Mouse (Mus musculus): ENCODE results near the gene Oxnad1. TPM values are rescaled to one million over a fixed set of nuclear protein-coding genes. Genes with fewer than 3 reads are reported as not detected.

Oxnad1 gene
- polyA plus RNA-seq, 1 experiment from 2014 or later = 29.8 TPM

- Histone ChIP-seq H3K4me3 (replicated peaks; ENCODE audit: low read length) (no peak overlapping the region), H3K27ac (ENCODE audit: low read length) (no peak overlapping the region), H3K36me3 (ENCODE audit: control insufficient read depth, insufficient read depth, low read length) (no peaks in the 10 kb centered on the region), H3K9ac (ENCODE audit: low read length) (no peak overlapping the region), H3K27me3 (ENCODE audit: control insufficient read depth, insufficient read depth, low read length) (no peaks in the 10 kb centered on the region), H3K9me3 (replicated peaks; ENCODE audit: control insufficient read depth, low read length) (no peaks in the 10 kb centered on the region), H3K4me1 (ENCODE audit: control insufficient read depth, insufficient read depth, low read length) (no peaks in the 10 kb centered on the region; the same call in 1 of the 2 replicates), H3K4me2 (ENCODE audit: low read depth, low read length) (no peak overlapping the region)
- WGBS = 93% methylated on average over 2 of the region's 2 CpGs
- no peak for ATAC-seq (ENCODE audit: insufficient read depth, low FRiP score)
These were observed 28.5 kb upstream of the Oxnad1 start for GRCm38 (mm10) chr14:32056675-32057074.

- H3K36me3 ChIP-seq (ENCODE audit: control insufficient read depth, insufficient read depth, low read length) = no peaks in the 10 kb centered on the region
- H3K4me3 ChIP-seq (replicated peaks; ENCODE audit: low read length) = no peak overlapping the region
- H3K4me2 ChIP-seq (ENCODE audit: low read depth, low read length) = no peak overlapping the region
- H3K4me1 ChIP-seq (ENCODE audit: control insufficient read depth, insufficient read depth, low read length) = no peaks in the 10 kb centered on the region; the same call in 1 of the 2 replicates
- ATAC-seq (ENCODE audit: insufficient read depth, low FRiP score) = no peak
- no peaks in the 10 kb centered on the region for H3K27me3 ChIP-seq (ENCODE audit: control insufficient read depth, insufficient read depth, low read length)
- WGBS = 61% methylated on average over 4 of the region's 4 CpGs
- no peaks in the 10 kb centered on the region for H3K9me3 ChIP-seq (replicated peaks; ENCODE audit: control insufficient read depth, low read length)
- no peak overlapping the region for H3K9ac ChIP-seq (ENCODE audit: low read length)
- no peak overlapping the region for H3K27ac ChIP-seq (ENCODE audit: low read length)
These were observed 27.5 kb upstream of the Oxnad1 start for GRCm38 (mm10) chr14:32057664-32058063.

GRCm38 (mm10) chr14:32061398-32061797 is 23.8 kb upstream of the Oxnad1 start:
- H3K27me3 ChIP-seq (ENCODE audit: control insufficient read depth, insufficient read depth, low read length) = no peaks in the 10 kb centered on the region
- ATAC-seq (ENCODE audit: insufficient read depth, low FRiP score) = no peak
- WGBS = 83% methylated on average over 4 of the region's 4 CpGs
- H3K9me3 ChIP-seq (replicated peaks; ENCODE audit: control insufficient read depth, low read length) = no peaks in the 10 kb centered on the region
- H3K36me3 ChIP-seq (ENCODE audit: control insufficient read depth, insufficient read depth, low read length) = no peaks in the 10 kb centered on the region
- H3K27ac ChIP-seq (ENCODE audit: low read length) = no peak overlapping the region
- no peak overlapping the region for H3K4me3 ChIP-seq (replicated peaks; ENCODE audit: low read length)
- no peaks in the 10 kb centered on the region for H3K4me1 ChIP-seq (ENCODE audit: control insufficient read depth, insufficient read depth, low read length)
- no peak overlapping the region for H3K9ac ChIP-seq (ENCODE audit: low read length)
- H3K4me2 ChIP-seq (ENCODE audit: low read depth, low read length) = no peak overlapping the region

GRCm38 (mm10) chr14:32072807-32073206 is 12.4 kb upstream of the Oxnad1 start:
- Histone ChIP-seq H3K9ac (ENCODE audit: low read length) (no peak overlapping the region), H3K36me3 (ENCODE audit: control insufficient read depth, insufficient read depth, low read length) (no peaks in the 10 kb centered on the region), H3K9me3 (replicated peaks; ENCODE audit: control insufficient read depth, low read length) (no peaks in the 10 kb centered on the region), H3K27me3 (ENCODE audit: control insufficient read depth, insufficient read depth, low read length) (no peaks in the 10 kb centered on the region), H3K27ac (ENCODE audit: low read length) (no peak overlapping the region), H3K4me2 (ENCODE audit: low read depth, low read length) (no peak overlapping the region), H3K4me3 (replicated peaks; ENCODE audit: low read length) (no peak overlapping the region), H3K4me1 (ENCODE audit: control insufficient read depth, insufficient read depth, low read length) (no peaks in the 10 kb centered on the region)
- no peak for ATAC-seq (ENCODE audit: insufficient read depth, low FRiP score)

GRCm38 (mm10) chr14:32073211-32073685 is 11.9 kb upstream of the Oxnad1 start:
- 63% methylated on average over 8 of the region's 8 CpGs for WGBS
- no peak overlapping the region for H3K4me2 ChIP-seq (ENCODE audit: low read depth, low read length)
- ATAC-seq (ENCODE audit: insufficient read depth, low FRiP score) = no peak

GRCm38 (mm10) chr14:32073901-32074300 is 11.3 kb upstream of the Oxnad1 start:
- Histone ChIP-seq H3K27me3 (ENCODE audit: control insufficient read depth, insufficient read depth, low read length) (no peaks in the 10 kb centered on the region), H3K36me3 (ENCODE audit: control insufficient read depth, insufficient read depth, low read length) (no peaks in the 10 kb centered on the region), H3K4me1 (ENCODE audit: control insufficient read depth, insufficient read depth, low read length) (no peaks in the 10 kb centered on the region), H3K9me3 (replicated peaks; ENCODE audit: control insufficient read depth, low read length) (no peaks in the 10 kb centered on the region), H3K27ac (ENCODE audit: low read length) (no peak overlapping the region), H3K9ac (ENCODE audit: low read length) (no peak overlapping the region), H3K4me2 (ENCODE audit: low read depth, low read length) (no peak overlapping the region), H3K4me3 (replicated peaks; ENCODE audit: low read length) (no peak overlapping the region)
- no peak for ATAC-seq (ENCODE audit: insufficient read depth, low FRiP score)
- WGBS = 63% methylated on average over 7 of the region's 7 CpGs

More at GRCm38 (mm10) chr14:32073211-32073685, 11.9 kb upstream of the Oxnad1 start:
- Histone ChIP-seq H3K4me3 (replicated peaks; ENCODE audit: low read length) (no peak overlapping the region), H3K9me3 (replicated peaks; ENCODE audit: control insufficient read depth, low read length) (no peaks in the 10 kb centered on the region), H3K27ac (ENCODE audit: low read length) (no peak overlapping the region), H3K27me3 (ENCODE audit: control insufficient read depth, insufficient read depth, low read length) (no peaks in the 10 kb centered on the region), H3K4me1 (ENCODE audit: control insufficient read depth, insufficient read depth, low read length) (no peaks in the 10 kb centered on the region), H3K36me3 (ENCODE audit: control insufficient read depth, insufficient read depth, low read length) (no peaks in the 10 kb centered on the region), H3K9ac (ENCODE audit: low read length) (no peak overlapping the region)

- Histone ChIP-seq H3K4me2 (ENCODE audit: low read depth, low read length) (no peak overlapping the region), H3K4me1 (ENCODE audit: control insufficient read depth, insufficient read depth, low read length) (no peaks in the 10 kb centered on the region), H3K27me3 (ENCODE audit: control insufficient read depth, insufficient read depth, low read length) (no peaks in the 10 kb centered on the region), H3K27ac (ENCODE audit: low read length) (no peak overlapping the region), H3K36me3 (ENCODE audit: control insufficient read depth, insufficient read depth, low read length) (peaks cover 3% of the 10 kb centered on the region; the same call in 1 of the 2 replicates), H3K4me3 (replicated peaks; ENCODE audit: low read length) (no peak overlapping the region), H3K9me3 (replicated peaks; ENCODE audit: control insufficient read depth, low read length) (no peaks in the 10 kb centered on the region), H3K9ac (ENCODE audit: low read length) (no peak overlapping the region)
- WGBS = 49% methylated on average over 8 of the region's 8 CpGs
- ATAC-seq (ENCODE audit: insufficient read depth, low FRiP score) = peak; percentile 53; the same call in 1 of the 2 replicates
These were observed 8.1 kb upstream of the Oxnad1 start for GRCm38 (mm10) chr14:32076896-32077575.

- Histone ChIP-seq H3K9ac (ENCODE audit: low read length) (no peak overlapping the region), H3K4me1 (ENCODE audit: control insufficient read depth, insufficient read depth, low read length) (peaks cover 3% of the 10 kb centered on the region), H3K4me3 (replicated peaks; ENCODE audit: low read length) (no peak overlapping the region), H3K27ac (ENCODE audit: low read length) (no peak overlapping the region), H3K9me3 (replicated peaks; ENCODE audit: control insufficient read depth, low read length) (no peaks in the 10 kb centered on the region), H3K36me3 (ENCODE audit: control insufficient read depth, insufficient read depth, low read length) (peaks cover 12% of the 10 kb centered on the region), H3K27me3 (ENCODE audit: control insufficient read depth, insufficient read depth, low read length) (no peaks in the 10 kb centered on the region), H3K4me2 (ENCODE audit: low read depth, low read length) (no peak overlapping the region)
- WGBS = 80% methylated on average over 10 of the region's 10 CpGs
- no peak for ATAC-seq (ENCODE audit: insufficient read depth, low FRiP score)
These were observed 4.1 kb upstream of the Oxnad1 start for GRCm38 (mm10) chr14:32081026-32081425.

GRCm38 (mm10) chr14:32082891-32083290 is 2.3 kb upstream of the Oxnad1 start:
- H3K36me3 ChIP-seq (ENCODE audit: control insufficient read depth, insufficient read depth, low read length) = peaks cover 12% of the 10 kb centered on the region
- no peak overlapping the region for H3K4me2 ChIP-seq (ENCODE audit: low read depth, low read length)
- 91% methylated on average over 6 of the region's 6 CpGs for WGBS
- H3K9ac ChIP-seq (ENCODE audit: low read length) = no peak overlapping the region
- H3K4me3 ChIP-seq (replicated peaks; ENCODE audit: low read length) = no peak overlapping the region
- no peaks in the 10 kb centered on the region for H3K9me3 ChIP-seq (replicated peaks; ENCODE audit: control insufficient read depth, low read length)
- ATAC-seq (ENCODE audit: insufficient read depth, low FRiP score) = no peak
- peaks cover 7% of the 10 kb centered on the region for H3K4me1 ChIP-seq (ENCODE audit: control insufficient read depth, insufficient read depth, low read length)
- H3K27ac ChIP-seq (ENCODE audit: low read length) = no peak overlapping the region
- no peaks in the 10 kb centered on the region for H3K27me3 ChIP-seq (ENCODE audit: control insufficient read depth, insufficient read depth, low read length)

Measured in stomach, embryonic 16.5 days (tissue).